Mouse (Mus musculus) midbrain, embryonic 11.5 days (tissue): Measurements from ENCODE around the gene Lrp2. TPM values are rescaled to one million over a fixed set of nuclear protein-coding genes. Genes with fewer than 3 reads are reported as not detected.

Experiments used
- ATAC-seq: fragments of 200-750 bp; cut with Nextera tagmentation; 2 replicates; pipeline ENCODE4 v1.8.0; 2017; ENCODE audit warnings: moderate TSS enrichment, moderate library complexity; ENCODE audit not compliant: low FRiP score
- DNase-seq: peaks from one replicate; pipeline ENCODE4 v3.0.0; 2015; ENCODE audit warnings: low spot score; ENCODE audit errors: missing footprints
- H3K27ac ChIP-seq: fragments of 300-500 bp; sonication (generic); 2 replicates; pipeline ENCODE4 v1.5.1; 2014; ENCODE audit warnings: low read depth, low read length
- H3K27me3 ChIP-seq: fragments of 300-500 bp; sonication (generic); 2 replicates; pipeline ENCODE4 v1.6.1; 2014; ENCODE audit warnings: mild to moderate bottlenecking, low read length, moderate library complexity, mixed read lengths; ENCODE audit not compliant: control insufficient read depth, insufficient read depth
- H3K36me3 ChIP-seq: fragments of 300-500 bp; sonication (generic); 2 replicates; pipeline ENCODE4 v1.6.1; 2014; ENCODE audit warnings: mild to moderate bottlenecking, low read length, moderate library complexity, mixed read lengths; ENCODE audit not compliant: control insufficient read depth, insufficient read depth
- H3K4me1 ChIP-seq: fragments of 300-500 bp; sonication (generic); 2 replicates; pipeline ENCODE4 v1.6.1; 2014; ENCODE audit warnings: low read length; ENCODE audit not compliant: control insufficient read depth, insufficient read depth
- H3K4me2 ChIP-seq: fragments of 300-500 bp; sonication (generic); 2 replicates; pipeline ENCODE4 v1.6.1; 2014; ENCODE audit warnings: mild to moderate bottlenecking, moderate library complexity
- H3K4me3 ChIP-seq: fragments of 300-500 bp; sonication (generic); 2 replicates; pipeline ENCODE4 v1.5.1; 2014; ENCODE audit warnings: low read depth, low read length
- H3K9ac ChIP-seq: fragments of 300-500 bp; sonication (generic); 2 replicates; pipeline ENCODE4 v1.6.1; 2014; ENCODE audit warnings: low read length
- H3K9me3 ChIP-seq: fragments of 300-500 bp; sonication (generic); 2 replicates; pipeline ENCODE4 v1.6.1; 2016; ENCODE audit warnings: low read length; ENCODE audit not compliant: control insufficient read depth
- WGBS: fragments of 180-500 bp; shearing (Covaris S2); extraction: QIAGEN DNeasy Blood & Tissue Kit; methylation state at CpG from one replicate; pipeline ENCODE4 v1.1.7; 2014; 5-methylcytosine and 5-hydroxymethylcytosine counted together
- polyA plus RNA-seq: library from polyadenylated mRNA; unstranded; fragments of >200 nt; fragmentation: Nextera tagmentation; extraction: Ambion mirVana; gene quantifications from 2 replicates; pipeline ENCODE4 v1.2.1, GENCODE M21; 2014

The Lrp2 gene
- polyA plus RNA-seq, 1 experiment from 2014 or later: 5.6 TPM

DNA sequence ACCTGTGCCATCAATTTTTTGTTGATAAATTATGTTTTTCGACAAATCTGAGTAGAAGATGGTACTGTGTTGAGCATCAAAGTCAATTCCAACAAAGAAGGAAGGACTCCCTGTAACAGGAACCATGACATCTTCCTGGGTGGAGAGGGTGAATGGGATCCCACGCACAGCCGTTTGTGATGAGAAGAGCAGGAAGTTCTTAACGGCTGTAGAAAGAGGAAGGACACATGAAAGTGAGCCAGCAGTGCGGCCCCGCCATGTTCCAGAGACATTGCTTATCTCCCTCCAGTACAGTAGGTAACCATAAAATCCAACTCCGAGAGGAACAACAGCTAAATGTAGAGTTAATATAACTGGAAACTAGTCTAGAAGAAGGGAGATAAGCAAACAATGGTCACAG is 67.6 kb downstream of the Lrp2 start:
- Histone ChIP-seq H3K9ac (no peak overlapping the region), H3K27me3 (no peaks in the 10 kb centered on the region), H3K4me3 (no peak overlapping the region), H3K36me3 (peaks cover 5% of the 10 kb centered on the region; the same call in 1 of the 2 replicates), H3K27ac (no peak overlapping the region), H3K4me1 (no peaks in the 10 kb centered on the region), H3K4me2 (no peak overlapping the region), H3K9me3 (no peaks in the 10 kb centered on the region)
- DNase-seq: no peak
- ATAC-seq: no peak
- 88% methylated on average over 7 of the region's 7 CpGs for WGBS

DNA sequence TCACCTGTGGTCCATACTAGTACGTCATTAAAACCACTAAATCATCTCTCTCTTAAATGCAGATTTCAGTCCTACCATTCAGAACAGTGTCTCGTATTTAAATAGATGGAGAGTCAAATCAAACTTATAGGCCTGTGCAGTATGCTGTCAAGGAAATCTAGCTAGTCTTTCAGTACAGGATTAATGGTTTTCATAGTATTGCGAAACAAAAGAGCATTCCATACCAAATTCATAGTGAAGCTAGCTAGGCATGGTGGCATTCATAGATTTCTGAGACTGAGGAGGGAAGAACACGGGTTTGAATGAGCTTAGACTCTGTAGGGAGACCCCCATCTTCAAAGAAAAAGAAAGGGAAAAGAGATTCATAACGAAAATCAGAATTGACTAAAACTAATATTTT is 74.1 kb downstream of the Lrp2 start:
- H3K4me2 ChIP-seq: no peak overlapping the region
- no peak overlapping the region for H3K9ac ChIP-seq
- H3K27ac ChIP-seq: no peak overlapping the region
- ATAC-seq (no peak), DNase-seq (no peak)
- no peaks in the 10 kb centered on the region for H3K4me1 ChIP-seq
- no peak overlapping the region for H3K4me3 ChIP-seq
- no peaks in the 10 kb centered on the region for H3K27me3 ChIP-seq
- H3K36me3 ChIP-seq: no peaks in the 10 kb centered on the region
- H3K9me3 ChIP-seq: no peaks in the 10 kb centered on the region
- WGBS: 90% methylated on average over 5 of the region's 5 CpGs

DNA sequence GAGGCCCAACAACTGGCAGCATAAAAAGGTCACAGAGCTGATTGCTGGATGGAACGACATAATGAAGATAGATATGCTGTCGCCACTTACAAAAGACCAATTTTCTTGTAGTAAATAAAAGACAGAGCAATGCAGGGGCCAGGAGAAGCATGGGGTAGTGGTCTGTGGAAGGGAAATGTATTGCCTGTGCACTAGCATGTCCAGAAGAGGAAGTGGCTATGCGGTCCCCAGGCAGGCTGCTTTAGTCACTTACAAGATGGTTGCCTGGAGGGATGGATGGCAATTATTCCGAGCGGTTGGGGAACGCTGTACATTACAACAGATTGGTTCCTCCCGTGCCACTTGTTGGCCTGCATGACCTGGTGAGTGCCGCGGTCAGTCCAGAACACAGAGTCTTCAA is 85.5 kb downstream of the Lrp2 start:
- Histone ChIP-seq H3K27me3 (no peaks in the 10 kb centered on the region), H3K9me3 (no peaks in the 10 kb centered on the region), H3K4me1 (no peaks in the 10 kb centered on the region), H3K4me2 (no peak overlapping the region), H3K9ac (no peak overlapping the region), H3K4me3 (no peak overlapping the region), H3K27ac (no peak overlapping the region), H3K36me3 (no peaks in the 10 kb centered on the region)
- WGBS: 91% methylated on average over 9 of the region's 9 CpGs
- no peak for DNase-seq
- no peak for ATAC-seq

DNA sequence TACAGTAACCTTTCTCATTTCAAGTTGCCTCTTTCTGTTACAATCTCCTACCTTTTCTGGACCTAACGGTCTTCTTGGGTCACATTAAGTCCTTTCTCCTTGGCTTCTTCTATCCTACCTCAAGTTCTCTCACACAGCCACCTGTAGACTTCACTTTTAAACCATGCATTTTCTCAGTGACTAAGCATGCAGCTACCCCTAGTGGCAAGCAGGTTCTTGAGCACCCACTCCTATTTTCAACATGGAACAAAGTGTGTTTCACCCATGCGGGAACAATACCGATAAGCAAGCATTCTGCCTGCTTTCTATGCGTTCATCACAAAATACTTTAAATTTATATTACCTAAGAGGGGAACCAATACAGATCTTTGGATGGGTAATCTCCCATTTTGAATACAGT is 92.7 kb downstream of the Lrp2 start:
- DNase-seq (no peak), ATAC-seq (no peak)
- Histone ChIP-seq H3K9me3 (no peaks in the 10 kb centered on the region), H3K4me1 (no peaks in the 10 kb centered on the region), H3K9ac (no peak overlapping the region), H3K4me3 (no peak overlapping the region), H3K27me3 (no peaks in the 10 kb centered on the region), H3K4me2 (no peak overlapping the region), H3K36me3 (no peaks in the 10 kb centered on the region), H3K27ac (no peak overlapping the region)
- 94% methylated on average over 4 of the region's 4 CpGs for WGBS

DNA sequence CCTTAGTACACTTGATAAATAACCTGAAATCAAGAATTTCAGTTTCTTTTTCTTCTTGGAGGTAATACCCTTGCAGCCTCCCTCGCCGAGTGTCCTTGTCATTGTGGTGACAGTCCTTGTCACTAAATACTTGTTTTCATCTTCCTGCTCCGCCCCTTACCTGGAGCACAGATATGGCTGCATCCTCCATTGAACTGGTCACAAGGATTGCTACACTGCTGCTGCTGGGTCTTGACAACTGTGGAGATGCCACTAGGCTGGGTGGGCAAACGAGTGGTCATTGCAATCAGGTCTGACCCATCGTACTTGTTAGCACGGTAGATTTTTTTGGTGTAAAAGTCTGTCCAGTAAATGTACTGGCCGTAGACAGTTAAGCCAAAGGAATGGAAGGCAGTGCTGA is 104.9 kb downstream of the Lrp2 start:
- WGBS: 95% methylated on average over 7 of the region's 7 CpGs
- ATAC-seq: no peak
- Histone ChIP-seq H3K4me3 (no peak overlapping the region), H3K9me3 (no peaks in the 10 kb centered on the region), H3K36me3 (no peaks in the 10 kb centered on the region), H3K27ac (no peak overlapping the region), H3K9ac (no peak overlapping the region), H3K27me3 (no peaks in the 10 kb centered on the region), H3K4me2 (no peak overlapping the region), H3K4me1 (no peaks in the 10 kb centered on the region)
- DNase-seq: no peak

DNA sequence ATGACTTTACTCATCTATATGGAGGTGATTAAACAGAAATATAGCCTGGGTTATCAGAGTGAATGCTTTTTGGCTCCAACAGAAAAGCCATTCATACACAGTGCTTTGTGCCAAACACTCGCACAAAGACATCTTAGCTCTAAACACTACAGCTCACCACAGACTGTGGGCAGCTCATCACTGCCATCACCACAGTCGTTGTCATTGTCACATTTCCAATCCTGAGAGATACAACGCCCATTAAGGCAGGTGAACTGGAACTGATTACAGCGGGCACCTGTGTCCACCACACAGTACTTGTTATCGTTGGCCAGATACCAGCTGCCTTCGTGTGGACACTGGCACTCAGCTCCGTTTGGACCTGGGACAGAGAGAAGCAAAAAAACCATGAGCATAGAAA is 106.0 kb downstream of the Lrp2 start:
- H3K9ac ChIP-seq: no peak overlapping the region
- no peaks in the 10 kb centered on the region for H3K9me3 ChIP-seq
- 92% methylated on average over 7 of the region's 7 CpGs for WGBS
- no peaks in the 10 kb centered on the region for H3K36me3 ChIP-seq
- ATAC-seq: no peak
- H3K4me3 ChIP-seq: no peak overlapping the region
- H3K4me1 ChIP-seq: no peaks in the 10 kb centered on the region
- H3K27ac ChIP-seq: no peak overlapping the region
- no peak overlapping the region for H3K4me2 ChIP-seq
- H3K27me3 ChIP-seq: no peaks in the 10 kb centered on the region
- no peak for DNase-seq

DNA sequence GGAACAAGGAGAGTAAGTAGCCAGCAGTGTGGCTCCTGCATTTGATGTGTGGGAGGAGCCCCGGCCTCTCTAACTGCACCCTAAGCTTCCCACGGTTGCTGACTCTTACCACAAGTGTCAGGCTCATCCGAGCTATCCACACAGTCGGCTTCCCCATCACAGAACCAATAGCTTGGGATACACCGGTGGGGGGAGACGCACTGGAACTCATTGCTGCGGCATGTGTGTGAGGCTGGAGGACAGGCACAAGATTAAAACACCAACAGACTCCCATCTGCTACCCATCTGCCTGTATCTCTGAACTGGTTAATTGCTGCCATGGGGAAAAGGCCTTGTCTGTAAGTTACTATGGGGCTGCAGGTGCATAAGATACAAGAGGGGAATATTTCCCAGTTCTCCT is 109.0 kb downstream of the Lrp2 start:
- Histone ChIP-seq H3K4me2 (no peak overlapping the region), H3K27ac (no peak overlapping the region), H3K4me1 (no peaks in the 10 kb centered on the region), H3K36me3 (no peaks in the 10 kb centered on the region), H3K9ac (no peak overlapping the region), H3K27me3 (no peaks in the 10 kb centered on the region), H3K9me3 (no peaks in the 10 kb centered on the region), H3K4me3 (no peak overlapping the region)
- 85% methylated on average over 7 of the region's 7 CpGs for WGBS
- ATAC-seq: no peak
- DNase-seq: no peak

DNA sequence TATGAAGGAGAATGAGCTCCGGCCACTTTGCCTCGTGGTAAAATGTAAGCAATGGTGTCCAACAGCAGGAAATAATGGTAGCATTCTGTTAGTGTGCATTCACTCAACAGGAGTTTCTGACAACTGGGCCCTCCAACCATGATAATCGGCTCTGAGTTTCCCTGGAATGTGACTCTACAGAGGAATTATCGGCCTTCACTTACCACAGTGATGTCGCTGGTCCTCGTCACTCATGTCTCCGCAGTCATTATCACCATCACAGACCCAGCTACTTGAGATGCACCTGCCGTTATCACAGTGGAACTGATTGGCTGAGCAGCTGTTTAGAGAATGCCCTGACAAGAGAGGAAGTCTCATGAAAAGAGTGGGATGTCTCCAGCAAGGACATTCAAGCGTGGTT is 110.7 kb downstream of the Lrp2 start:
- Histone ChIP-seq H3K4me2 (no peak overlapping the region), H3K9me3 (no peaks in the 10 kb centered on the region), H3K27me3 (no peaks in the 10 kb centered on the region), H3K9ac (no peak overlapping the region), H3K4me1 (no peaks in the 10 kb centered on the region), H3K36me3 (no peaks in the 10 kb centered on the region), H3K27ac (no peak overlapping the region), H3K4me3 (no peak overlapping the region)
- WGBS: 90% methylated on average over 9 of the region's 9 CpGs
- DNase-seq (no peak), ATAC-seq (no peak)

DNA sequence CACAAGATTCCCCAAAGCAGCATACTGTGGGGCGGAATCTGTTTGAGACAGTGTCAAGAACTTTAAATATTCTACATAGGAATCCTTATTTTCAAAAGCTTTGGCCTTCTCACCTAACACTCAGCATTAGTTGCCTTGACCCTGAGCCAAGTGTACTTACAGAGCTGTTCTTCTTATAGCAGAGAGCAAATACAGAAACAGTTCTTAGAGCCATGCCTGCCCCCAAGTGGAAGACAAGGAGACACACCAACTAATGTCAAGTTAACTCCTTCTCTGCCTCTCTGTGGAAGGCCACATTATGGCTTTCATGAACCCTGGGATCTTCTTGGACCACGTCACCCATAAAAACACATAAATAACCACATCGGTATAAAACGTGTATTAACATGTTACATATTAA is 114.0 kb downstream of the Lrp2 start:
- H3K4me3 ChIP-seq: no peak overlapping the region
- DNase-seq (no peak), ATAC-seq (no peak)
- H3K4me2 ChIP-seq: no peak overlapping the region
- H3K4me1 ChIP-seq: no peaks in the 10 kb centered on the region
- no peaks in the 10 kb centered on the region; the same call in 1 of the 2 replicates for H3K36me3 ChIP-seq
- H3K27me3 ChIP-seq: no peaks in the 10 kb centered on the region
- H3K27ac ChIP-seq: no peak overlapping the region
- H3K9me3 ChIP-seq: no peaks in the 10 kb centered on the region
- H3K9ac ChIP-seq: no peak overlapping the region
- 93% methylated on average over 4 of the region's 4 CpGs for WGBS

DNA sequence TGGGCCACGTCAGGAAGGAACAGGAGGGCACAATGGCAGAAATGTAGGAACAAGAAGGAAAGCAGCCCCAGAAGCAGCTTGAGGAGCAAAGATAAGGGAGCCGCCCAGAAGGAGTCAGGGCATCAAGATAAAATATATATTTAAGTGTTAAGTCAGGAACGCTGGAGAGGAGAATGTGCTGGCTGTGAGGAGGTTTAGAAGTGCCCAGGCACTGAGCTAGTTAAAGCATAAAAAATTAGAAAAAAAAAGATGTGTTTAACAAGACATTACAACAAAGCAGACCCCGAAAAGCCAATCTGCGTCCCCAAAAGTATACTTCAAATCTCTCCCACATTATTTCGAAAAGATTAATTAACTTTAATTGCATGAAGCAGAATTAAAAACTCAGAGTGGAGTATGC is 122.3 kb downstream of the Lrp2 start:
- Histone ChIP-seq H3K9me3 (no peaks in the 10 kb centered on the region), H3K4me2 (no peak overlapping the region), H3K36me3 (peaks cover 3% of the 10 kb centered on the region; the same call in 1 of the 2 replicates), H3K9ac (no peak overlapping the region), H3K4me3 (no peak overlapping the region), H3K27me3 (no peaks in the 10 kb centered on the region), H3K27ac (no peak overlapping the region), H3K4me1 (no peaks in the 10 kb centered on the region)
- ATAC-seq (no peak), DNase-seq (peak; percentile 54)
- WGBS: 88% methylated on average over 6 of the region's 6 CpGs
